Mouse (Mus musculus) limb, embryonic 10.5 days (tissue): Measurements from ENCODE around the gene Plk2. TPM values are rescaled to one million over a fixed set of nuclear protein-coding genes. Genes with fewer than 3 reads are reported as not detected.

Experiments
- polyA plus RNA-seq: library from polyadenylated mRNA; unstranded; fragments of >200 nt; fragmentation: Nextera tagmentation; extraction: Ambion mirVana; gene quantifications from 2 replicates; pipeline ENCODE4 v1.2.1, GENCODE M21; 2016

Plk2 gene
- polyA plus RNA-seq, 1 experiment from 2014 or later, result 85.7 TPM

Other genes starting within 250 kb of the Plk2 start
- gene Rab3c, start 114.0 kb upstream of the Plk2 start, polyA plus RNA-seq, result 0.28 and 0.31 TPM in 2 replicates
- gene Gapt, start 37.8 kb upstream of the Plk2 start, polyA plus RNA-seq, result 0.11 and 0.21 TPM in 2 replicates